16 mouse cellular contexts compared by ENCODE assay signal in genomic region chr6:51110596-51110995, GRCm38 (mm10).
"Had no signal": no experiment of that assay in that cellular context is flagged by ENCODE, and none has a peak within 500 bp of the region (broad histone marks: within the 10 kb centered on the region; RNA-seq: fewer than 3 reads in every experiment).

No protein-coding gene starts in this region.

- DNase-seq: retina, postnatal 1 day; right cerebral cortex, adult 18-20 months; right cerebral cortex, postnatal 14 days; right cerebral cortex, postnatal 25 days; right cerebral cortex, postnatal 4 days; spleen, adult 18-20 months; thymus, adult 18-20 months; thymus, adult 2 months; thymus, postnatal 14 days; thymus, postnatal 25 days; thymus, postnatal 36 days; thymus, postnatal 4 days had no signal

- H3K4me1 ChIP-seq: neural tube, embryonic 15.5 days; stomach, embryonic 15.5 days had no signal

- H3K4me3 ChIP-seq: neural tube, embryonic 13.5 days; neural tube, embryonic 15.5 days; stomach, embryonic 15.5 days had no signal

- H3K27ac ChIP-seq: neural tube, embryonic 13.5 days; neural tube, embryonic 15.5 days; stomach, embryonic 15.5 days; stomach, postnatal 0 days had no signal

- H3K27me3 ChIP-seq: neural tube, embryonic 13.5 days; neural tube, embryonic 15.5 days; stomach, embryonic 15.5 days had no signal

- H3K36me3 ChIP-seq: neural tube, embryonic 13.5 days; neural tube, embryonic 15.5 days; stomach, embryonic 15.5 days had no signal

- H3K9me3 ChIP-seq: neural tube, embryonic 13.5 days; stomach, embryonic 15.5 days had no signal

- H3K9ac ChIP-seq: neural tube, embryonic 13.5 days; neural tube, embryonic 15.5 days; stomach, embryonic 15.5 days had no signal
